Mouse (Mus musculus): ENCODE measurements around the gene Slc38a4. TPM values are rescaled to one million over a fixed set of nuclear protein-coding genes. Genes with fewer than 3 reads are reported as not detected.
A peak's percentile ranks its signal among the peaks of the same experiment; 100 is the strongest.

Gene Slc38a4
- polyA plus RNA-seq, 1 experiment from 2014 or later, result 0.10 TPM

GRCm38 (mm10) chr15:96969792-96970191 is 86.0 kb downstream of the Slc38a4 start:
- no peak for DNase-seq (ENCODE audit: low read depth, low spot score)
- ATAC-seq, result no peak
- ChIA-PET POLR2A (no interaction called here), CTCF (interaction anchor here (1.3 to 3.5 kb wide), 6 partner anchors 9 to 165 kb away, joined by 3 to 31 read pairs (median 4); no protein-coding TSS in a partner anchor)
- in situ Hi-C loops (cut with MboI; ENCODE audit: low pct_unique_long_range_greater_than_20kb), result loop anchor here (5.0 to 25.0 kb wide), 3 partner anchors 168 to 693 kb away; no protein-coding TSS in a partner anchor
- H3K27me3 ChIP-seq, result no peaks in the 10 kb centered on the region
- TF ChIP-seq CTCF (IDR thresholded peaks at IDR 0.05), result peak; percentile 57

- in situ Hi-C loops (cut with MboI; ENCODE audit: low pct_unique_long_range_greater_than_20kb), result loop anchor here (25.0 kb wide), 1 partner anchor 694 kb away; no protein-coding TSS in a partner anchor
Measured at GRCm38 (mm10) chr15:96968741-96969140, 87.0 kb downstream of the Slc38a4 start.

GRCm38 (mm10) chr15:96966326-96966725 is 89.4 kb downstream of the Slc38a4 start:
- CTCF ChIA-PET, result no interaction called here
- TF ChIP-seq CTCF (IDR thresholded peaks at IDR 0.05), result no peak
- in situ Hi-C loops (cut with MboI; ENCODE audit: low pct_unique_long_range_greater_than_20kb), result loop anchor here (25.0 kb wide), 1 partner anchor 696 kb away; no protein-coding TSS in a partner anchor
- no peaks in the 10 kb centered on the region for H3K27me3 ChIP-seq
- no peak for ATAC-seq
- POLR2A ChIA-PET, result no interaction called here
- no peak for DNase-seq (ENCODE audit: low read depth, low spot score)

More at GRCm38 (mm10) chr15:96968741-96969140, 87.0 kb downstream of the Slc38a4 start:
- no peaks in the 10 kb centered on the region for H3K27me3 ChIP-seq
- DNase-seq (ENCODE audit: low read depth, low spot score) (no peak), ATAC-seq (no peak)
- ChIA-PET POLR2A (no interaction called here), CTCF (interaction anchor here (1.8 to 3.5 kb wide), 2 partner anchors 8 to 166 kb away, joined by 4 to 31 read pairs; no protein-coding TSS in a partner anchor)
- no peak for TF ChIP-seq CTCF (IDR thresholded peaks at IDR 0.05)

GRCm38 (mm10) chr15:96963735-96964134 is 92.0 kb downstream of the Slc38a4 start:
- ATAC-seq (no peak), DNase-seq (ENCODE audit: low read depth, low spot score) (no peak)
- H3K27me3 ChIP-seq, result no peaks in the 10 kb centered on the region
- POLR2A ChIA-PET, result no interaction called here
- TF ChIP-seq CTCF (IDR thresholded peaks at IDR 0.05), result no peak
- CTCF ChIA-PET, result no interaction called here
- in situ Hi-C loops (cut with MboI; ENCODE audit: low pct_unique_long_range_greater_than_20kb), result loop anchor here (25.0 kb wide), 1 partner anchor 699 kb away; no protein-coding TSS in a partner anchor

- POLR2A ChIA-PET, result no interaction called here
- DNase-seq (ENCODE audit: low read depth, low spot score) (no peak), ATAC-seq (no peak)
- TF ChIP-seq CTCF (IDR thresholded peaks at IDR 0.05), result no peak
- H3K27me3 ChIP-seq, result no peaks in the 10 kb centered on the region
- CTCF ChIA-PET, result no interaction called here
- in situ Hi-C loops (cut with MboI; ENCODE audit: low pct_unique_long_range_greater_than_20kb), result loop anchor here (25.0 kb wide), 1 partner anchor 699 kb away; no protein-coding TSS in a partner anchor
Measured at GRCm38 (mm10) chr15:96963318-96963717, 92.4 kb downstream of the Slc38a4 start.

- ATAC-seq (no peak), DNase-seq (ENCODE audit: low read depth, low spot score) (no peak)
- ChIA-PET CTCF (interaction anchor here (1.0 kb wide), 1 partner anchor 9 kb away, joined by 4 read pairs; no protein-coding TSS in a partner anchor), POLR2A (interaction anchor here (0.6 kb wide), 1 partner anchor 129 kb away, joined by 4 read pairs; no protein-coding TSS in a partner anchor)
- in situ Hi-C loops (cut with MboI; ENCODE audit: low pct_unique_long_range_greater_than_20kb), result loop anchor here (25.0 kb wide), 1 partner anchor 702 kb away; no protein-coding TSS in a partner anchor
- no peak for TF ChIP-seq CTCF (IDR thresholded peaks at IDR 0.05)
- H3K27me3 ChIP-seq, result no peaks in the 10 kb centered on the region
Measured at GRCm38 (mm10) chr15:96960343-96960742, 95.4 kb downstream of the Slc38a4 start.

GRCm38 (mm10) chr15:96959247-96959646 is 96.5 kb downstream of the Slc38a4 start:
- no peaks in the 10 kb centered on the region for H3K27me3 ChIP-seq

GRCm38 (mm10) chr15:96956699-96957098 is 99.1 kb downstream of the Slc38a4 start:
- ATAC-seq (no peak), DNase-seq (ENCODE audit: low read depth, low spot score) (no peak)
- POLR2A ChIA-PET, result interaction anchor here (0.6 kb wide), 1 partner anchor 1322 kb away, joined by 3 read pairs; no protein-coding TSS in a partner anchor
- no peaks in the 10 kb centered on the region for H3K27me3 ChIP-seq
- no peak for TF ChIP-seq CTCF (IDR thresholded peaks at IDR 0.05)
- CTCF ChIA-PET, result no interaction called here
- in situ Hi-C loops (cut with MboI; ENCODE audit: low pct_unique_long_range_greater_than_20kb), result loop anchor here (25.0 kb wide), 1 partner anchor 706 kb away; no protein-coding TSS in a partner anchor

More at GRCm38 (mm10) chr15:96959247-96959646, 96.5 kb downstream of the Slc38a4 start:
- no peak for TF ChIP-seq CTCF (IDR thresholded peaks at IDR 0.05)
- ATAC-seq, result no peak
- CTCF ChIA-PET, result no interaction called here
- in situ Hi-C loops (cut with MboI; ENCODE audit: low pct_unique_long_range_greater_than_20kb), result loop anchor here (25.0 kb wide), 1 partner anchor 703 kb away; no protein-coding TSS in a partner anchor
- no peak for DNase-seq (ENCODE audit: low read depth, low spot score)
- POLR2A ChIA-PET, result no interaction called here

- H3K27me3 ChIP-seq, result no peaks in the 10 kb centered on the region
- ATAC-seq (no peak), DNase-seq (ENCODE audit: low read depth, low spot score) (no peak)
- in situ Hi-C loops (cut with MboI; ENCODE audit: low pct_unique_long_range_greater_than_20kb), result loop anchor here (25.0 kb wide), 1 partner anchor 708 kb away; no protein-coding TSS in a partner anchor
- POLR2A ChIA-PET, result no interaction called here
- CTCF ChIA-PET, result interaction anchor here (1.4 to 2.0 kb wide), 3 partner anchors 18 to 251 kb away, joined by 5 to 6 read pairs (median 6); no protein-coding TSS in a partner anchor
- no peak for TF ChIP-seq CTCF (IDR thresholded peaks at IDR 0.05)
Measured at GRCm38 (mm10) chr15:96954389-96954788, 101.4 kb downstream of the Slc38a4 start.

- DNase-seq (ENCODE audit: low read depth, low spot score), result no peak
- no peak for ATAC-seq
- ChIA-PET POLR2A (no interaction called here), CTCF (interaction anchor here (0.8 to 2.0 kb wide), 7 partner anchors 17 to 411 kb away, joined by 3 to 6 read pairs (median 4); no protein-coding TSS in a partner anchor)
- TF ChIP-seq CTCF (IDR thresholded peaks at IDR 0.05), result no peak
- in situ Hi-C loops (cut with MboI; ENCODE audit: low pct_unique_long_range_greater_than_20kb), result loop anchor here (25.0 kb wide), 1 partner anchor 708 kb away; no protein-coding TSS in a partner anchor
- H3K27me3 ChIP-seq, result no peaks in the 10 kb centered on the region
Measured at GRCm38 (mm10) chr15:96953938-96954238, 101.9 kb downstream of the Slc38a4 start.

All from Patski (cell line).